Mouse (Mus musculus) neural tube, embryonic 11.5 days (tissue): Measurements from ENCODE around the gene Cfap65. TPM values are rescaled to one million over a fixed set of nuclear protein-coding genes. Genes with fewer than 3 reads are reported as not detected.
A peak's percentile ranks its signal among the peaks of the same experiment; 100 is the strongest.

Experiments
- ATAC-seq: fragments of 200-750 bp; cut with Nextera tagmentation; 2 replicates; pipeline ENCODE4 v1.8.0; 2017; ENCODE audit warnings: moderate number of reproducible peaks, mild to moderate bottlenecking, moderate TSS enrichment, moderate library complexity; ENCODE audit not compliant: insufficient read depth, low FRiP score, low TSS enrichment
- DNase-seq: peaks from one replicate; pipeline ENCODE4 v3.0.0-alpha.2; 2015; ENCODE audit warnings: low spot score
- H3K27ac ChIP-seq: fragments of 300-500 bp; sonication (generic); 2 replicates; pipeline ENCODE4 v1.5.1; 2014; ENCODE audit warnings: low read depth, mild to moderate bottlenecking, low read length
- H3K27me3 ChIP-seq: fragments of 300-500 bp; sonication (generic); 2 replicates; pipeline ENCODE4 v1.6.1; 2014; ENCODE audit warnings: mild to moderate bottlenecking, low read length, mixed read lengths; ENCODE audit not compliant: control insufficient read depth, insufficient read depth
- H3K36me3 ChIP-seq: fragments of 300-500 bp; sonication (generic); 2 replicates; pipeline ENCODE4 v1.6.1; 2014; ENCODE audit warnings: mild to moderate bottlenecking, low read length, moderate library complexity, mixed read lengths; ENCODE audit not compliant: control insufficient read depth, insufficient read depth
- H3K4me1 ChIP-seq: fragments of 300-500 bp; sonication (generic); 2 replicates; pipeline ENCODE4 v1.6.1; 2014; ENCODE audit warnings: low read length, mixed read lengths; ENCODE audit not compliant: control insufficient read depth, insufficient read depth
- H3K4me2 ChIP-seq: fragments of 300-500 bp; sonication (generic); 2 replicates; pipeline ENCODE4 v1.6.1; 2014; ENCODE audit warnings: low read depth, mild to moderate bottlenecking, moderate library complexity
- H3K4me3 ChIP-seq: fragments of 300-500 bp; sonication (generic); 2 replicates; pipeline ENCODE4 v1.5.1; 2014; ENCODE audit warnings: low read depth, low read length
- H3K9ac ChIP-seq: fragments of 300-500 bp; sonication (generic); 2 replicates; pipeline ENCODE4 v1.6.1; 2014; ENCODE audit warnings: mild to moderate bottlenecking, low read length
- H3K9me3 ChIP-seq: fragments of 300-500 bp; sonication (generic); 2 replicates; pipeline ENCODE4 v1.6.1; 2016; ENCODE audit warnings: low read length; ENCODE audit not compliant: control insufficient read depth
- WGBS: fragments of 180-500 bp; shearing (Covaris S2); extraction: QIAGEN DNeasy Blood & Tissue Kit; methylation state at CpG from one replicate; pipeline ENCODE4 v1.1.7; 2014; 5-methylcytosine and 5-hydroxymethylcytosine counted together
- polyA plus RNA-seq: library from polyadenylated mRNA; unstranded; fragments of >200 nt; fragmentation: Nextera tagmentation; extraction: Ambion mirVana; gene quantifications from 2 replicates; pipeline ENCODE4 v1.2.1, GENCODE M21; 2014

Cfap65 gene
- polyA plus RNA-seq, 1 experiment from 2014 or later = 0.08 TPM

- no peak overlapping the region for H3K4me3 ChIP-seq
- H3K27me3 ChIP-seq = no peaks in the 10 kb centered on the region
- no peaks in the 10 kb centered on the region for H3K4me1 ChIP-seq
- no peak overlapping the region for H3K4me2 ChIP-seq
- ATAC-seq (no peak), DNase-seq (no peak)
- no peak overlapping the region for H3K9ac ChIP-seq
- H3K9me3 ChIP-seq = no peaks in the 10 kb centered on the region
- no peaks in the 10 kb centered on the region for H3K36me3 ChIP-seq
- WGBS = 27% methylated on average over 13 of the region's 13 CpGs
- H3K27ac ChIP-seq = no peak overlapping the region
Observed at GRCm38 (mm10) chr1:74915706-74916105, 19.7 kb downstream of the Cfap65 start.

GRCm38 (mm10) chr1:74902191-74902590 lies 33.2 kb downstream of the Cfap65 start:
- DNase-seq (no peak), ATAC-seq (no peak)
- no peak overlapping the region for H3K4me3 ChIP-seq
- no peaks in the 10 kb centered on the region for H3K36me3 ChIP-seq
- H3K4me2 ChIP-seq = no peak overlapping the region
- no peaks in the 10 kb centered on the region for H3K9me3 ChIP-seq
- 0 out of 2 replicates have a peak, but pooled peaks cover 2% of the 10 kb centered on the region for H3K4me1 ChIP-seq
- peaks cover 55% of the 10 kb centered on the region for H3K27me3 ChIP-seq
- H3K27ac ChIP-seq = no peak overlapping the region
- WGBS = 16% methylated on average over 6 of the region's 6 CpGs
- H3K9ac ChIP-seq = no peak overlapping the region

GRCm38 (mm10) chr1:74901686-74902085 lies 33.7 kb downstream of the Cfap65 start:
- H3K36me3 ChIP-seq = no peaks in the 10 kb centered on the region
- 5% methylated on average over 3 of the region's 3 CpGs for WGBS
- H3K9ac ChIP-seq = no peak overlapping the region
- H3K4me3 ChIP-seq = no peak overlapping the region
- no peak overlapping the region for H3K27ac ChIP-seq
- ATAC-seq (no peak), DNase-seq (peak; percentile 67)
- no peak overlapping the region for H3K4me2 ChIP-seq
- H3K9me3 ChIP-seq = no peaks in the 10 kb centered on the region
- peaks cover 60% of the 10 kb centered on the region for H3K27me3 ChIP-seq
- H3K4me1 ChIP-seq = 0 out of 2 replicates have a peak, but pooled peaks cover 2% of the 10 kb centered on the region

- no peaks in the 10 kb centered on the region for H3K36me3 ChIP-seq
- no peaks in the 10 kb centered on the region for H3K9me3 ChIP-seq
- peak overlapping the region; percentile 2 for H3K4me3 ChIP-seq
- ATAC-seq (peak; percentile 54; the same call in 1 of the 2 replicates), DNase-seq (no peak)
- H3K27ac ChIP-seq = no peak overlapping the region
- H3K9ac ChIP-seq = no peak overlapping the region
- H3K27me3 ChIP-seq = peaks cover 70% of the 10 kb centered on the region
- under 1% methylated on average over 54 of the region's 66 CpGs for WGBS
- H3K4me2 ChIP-seq = peak overlapping the region; percentile 45
- 0 out of 2 replicates have a peak, but pooled peaks cover 2% of the 10 kb centered on the region for H3K4me1 ChIP-seq
Observed at GRCm38 (mm10) chr1:74900341-74901285, 34.8 kb downstream of the Cfap65 start.

- no peak overlapping the region for H3K4me3 ChIP-seq
- 0 out of 2 replicates have a peak, but pooled peaks cover 2% of the 10 kb centered on the region for H3K4me1 ChIP-seq
- no peak for DNase-seq
- no peaks in the 10 kb centered on the region for H3K36me3 ChIP-seq
- peaks cover 85% of the 10 kb centered on the region for H3K27me3 ChIP-seq
- H3K9me3 ChIP-seq = no peaks in the 10 kb centered on the region
- H3K9ac ChIP-seq = no peak overlapping the region
- H3K27ac ChIP-seq = no peak overlapping the region
- ATAC-seq = no peak
- WGBS = 8% methylated on average over 7 of the region's 10 CpGs
- H3K4me2 ChIP-seq = no peak overlapping the region
Observed at GRCm38 (mm10) chr1:74898656-74899431, 36.6 kb downstream of the Cfap65 start.

GRCm38 (mm10) chr1:74897976-74898375 lies 37.4 kb downstream of the Cfap65 start:
- WGBS = 3% methylated on average over 7 of the region's 7 CpGs
- no peaks in the 10 kb centered on the region for H3K36me3 ChIP-seq
- no peak overlapping the region for H3K9ac ChIP-seq
- no peak overlapping the region for H3K27ac ChIP-seq
- H3K9me3 ChIP-seq = no peaks in the 10 kb centered on the region
- H3K27me3 ChIP-seq = peaks cover 90% of the 10 kb centered on the region
- no peak overlapping the region for H3K4me2 ChIP-seq
- DNase-seq = no peak
- no peak for ATAC-seq
- H3K4me3 ChIP-seq = no peak overlapping the region
- peaks cover 5% of the 10 kb centered on the region; the same call in 1 of the 2 replicates for H3K4me1 ChIP-seq

- ATAC-seq = peak; percentile 49; the same call in 1 of the 2 replicates
- WGBS = 19% methylated on average over 4 of the region's 4 CpGs
- no peak overlapping the region for H3K27ac ChIP-seq
Observed at GRCm38 (mm10) chr1:74894966-74895365, 40.4 kb downstream of the Cfap65 start.

GRCm38 (mm10) chr1:74893134-74893855 lies 42.1 kb downstream of the Cfap65 start, which contains the start of gene Cryba2:
Gene Cryba2 (minus strand): TSS chr1:74893143.
- peaks cover 89% of the 10 kb centered on the region for H3K27me3 ChIP-seq
- no peak within 1 kb of the TSS for H3K4me3 ChIP-seq
- WGBS = 3% methylated on average over 25 of the region's 25 CpGs
- H3K9me3 ChIP-seq = no peaks in the 10 kb centered on the region
- H3K4me1 ChIP-seq = peaks cover 8% of the 10 kb centered on the region
- no peak within 1 kb of the TSS for H3K9ac ChIP-seq
- H3K27ac ChIP-seq = no peak within 1 kb of the TSS
- H3K36me3 ChIP-seq = no peaks in the 10 kb centered on the region
- DNase-seq (peak; percentile 82), ATAC-seq (peak; percentile 27; the same call in 1 of the 2 replicates)
- peak within 1 kb of the TSS; percentile 15 for H3K4me2 ChIP-seq

More at GRCm38 (mm10) chr1:74894966-74895365, 40.4 kb downstream of the Cfap65 start:
- Histone ChIP-seq H3K36me3 (no peaks in the 10 kb centered on the region), H3K4me2 (no peak overlapping the region), H3K4me3 (no peak overlapping the region), H3K9ac (no peak overlapping the region), H3K9me3 (no peaks in the 10 kb centered on the region), H3K27me3 (peaks cover 93% of the 10 kb centered on the region), H3K4me1 (peaks cover 8% of the 10 kb centered on the region)
- DNase-seq = peak; percentile 64
